In the genomic region with DNA sequence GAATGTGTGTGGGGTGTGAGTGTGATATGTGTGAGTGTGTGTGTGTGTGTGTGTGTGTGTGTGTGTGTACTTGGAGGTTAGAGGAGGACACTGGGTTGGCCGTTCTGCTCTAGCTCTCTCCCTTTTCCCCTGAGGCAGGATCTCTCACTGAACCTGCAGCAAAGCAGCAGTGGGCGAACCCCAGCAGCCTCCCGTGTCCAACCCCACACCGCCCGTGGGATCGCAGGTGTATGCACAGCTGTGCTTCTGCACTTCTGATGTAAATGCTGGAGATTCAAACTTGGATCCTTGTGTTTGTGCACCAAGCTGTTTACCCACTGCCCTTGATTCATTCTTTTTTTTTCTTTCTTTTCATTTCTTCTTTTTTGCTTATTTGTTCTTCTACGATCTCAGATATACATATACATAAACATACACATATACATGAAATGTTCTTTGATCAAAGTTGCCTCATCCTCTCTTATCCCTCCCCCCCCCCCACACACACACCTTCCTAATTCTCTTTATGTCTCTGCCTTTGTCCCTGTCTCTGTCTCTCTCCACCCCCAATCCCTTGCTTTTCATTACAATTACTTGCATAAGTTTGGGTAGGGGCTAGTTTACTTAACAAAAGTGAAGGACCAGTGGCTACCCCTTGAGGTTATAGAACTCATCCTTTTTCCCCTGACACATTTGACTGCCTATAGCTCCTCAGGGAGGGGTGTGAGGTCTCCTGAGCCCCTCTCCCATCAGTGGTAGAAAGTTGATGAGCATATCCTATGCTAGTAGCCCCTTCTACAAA, we compare ENCODE assay signal across 19 mouse cellular contexts.
"Had no signal": no experiment of that assay in that cellular context is flagged by ENCODE, and none has a peak within 500 bp of the region (broad histone marks: within the 10 kb centered on the region; RNA-seq: fewer than 3 reads in every experiment).

No protein-coding gene starts in this region.

- H3K4me1 ChIP-seq: heart, embryonic 10.5 days; heart, embryonic 12.5 days; liver, embryonic 13.5 days had no signal

- H3K9me3 ChIP-seq: heart, embryonic 10.5 days; kidney, embryonic 15.5 days; limb, embryonic 10.5 days; limb, embryonic 12.5 days; liver, embryonic 13.5 days had no signal

- H3K27ac ChIP-seq: gastrocnemius, adult 2 months; heart, embryonic 10.5 days; hindbrain, embryonic 14.5 days; hindbrain, postnatal 0 days; kidney, postnatal 0 days; layer of hippocampus, adult 2 months; left cerebral cortex, adult 2 months; limb, embryonic 12.5 days; liver, embryonic 13.5 days had no signal

- H3K9ac ChIP-seq: heart, embryonic 12.5 days; hindbrain, embryonic 14.5 days; kidney, embryonic 15.5 days; limb, embryonic 12.5 days; liver, embryonic 13.5 days had no signal

- DNase-seq: gastrocnemius, postnatal 10 days; heart, postnatal 14 days; heart, postnatal 36 days; kidney, postnatal 14 days; liver; liver, embryonic 13.5 days had no signal

- H3K4me3 ChIP-seq: gastrocnemius, adult 2 months; heart, embryonic 10.5 days; heart, embryonic 12.5 days; kidney, embryonic 15.5 days; layer of hippocampus, adult 2 months; left cerebral cortex, adult 2 months; limb, embryonic 10.5 days; limb, embryonic 12.5 days; liver, embryonic 13.5 days had no signal

- H3K4me2 ChIP-seq: heart, embryonic 12.5 days; hindbrain, embryonic 14.5 days; kidney, embryonic 15.5 days; limb, embryonic 12.5 days; liver, embryonic 11.5 days; liver, embryonic 13.5 days had no signal

- H3K27me3 ChIP-seq: kidney, embryonic 15.5 days; limb, embryonic 12.5 days; liver, embryonic 13.5 days had no signal

- ATAC-seq: intestine, embryonic 16.5 days had no signal

- H3K36me3 ChIP-seq: heart, embryonic 10.5 days; heart, embryonic 12.5 days; kidney, embryonic 15.5 days; limb, embryonic 10.5 days; limb, embryonic 12.5 days; liver, embryonic 13.5 days had no signal
